Mouse (Mus musculus): ENCODE data around the gene Prr3.

- TF ChIP-seq POLR2A (IDR thresholded peaks at IDR 0.05; ENCODE audit: low read depth, low read length) (no peak), KAT2A (IDR thresholded peaks at IDR 0.05; ENCODE audit: insufficient replicate concordance, low read length) (no peak), CTCF (conservative IDR thresholded peaks at IDR 0.05 in 1 of 2, IDR thresholded peaks at IDR 0.05 in 1 of 2; ENCODE audit: low read depth in 2 of 2, low read length in 2 of 2) (no peak), HCFC1 (IDR thresholded peaks at IDR 0.05; ENCODE audit: low read depth, low read length) (no peak), MXI1 (IDR thresholded peaks at IDR 0.05; ENCODE audit: low read depth, low read length) (no peak), SMC3 (IDR thresholded peaks at IDR 0.05; ENCODE audit: low read depth, low read length) (no peak), ZKSCAN1 (IDR thresholded peaks at IDR 0.05; ENCODE audit: borderline replicate concordance, low read depth, low read length) (no peak), CHD1 (IDR thresholded peaks at IDR 0.05; ENCODE audit: low read depth, low read length) (no peak), ZC3H11A (IDR thresholded peaks at IDR 0.05; ENCODE audit: low read depth, low read length) (no peak), TCF12 (IDR thresholded peaks at IDR 0.05; ENCODE audit: low read depth, low read length) (no peak)
These were observed 52.6 kb downstream of the Prr3 start for GRCm38 (mm10) chr17:35927471-35927870.

Data from CH12.LX (cell line).